Mouse (Mus musculus) stomach, postnatal 0 days (tissue): ENCODE results near the gene Gpr15. TPM values are rescaled to one million over a fixed set of nuclear protein-coding genes. Genes with fewer than 3 reads are reported as not detected.

Experiments used
- ATAC-seq: fragments of 200-750 bp; cut with Nextera tagmentation; 2 replicates; pipeline ENCODE4 v1.8.0; 2017; ENCODE audit not compliant: low FRiP score, low TSS enrichment
- DNase-seq: peaks from one replicate; pipeline ENCODE4 v3.0.0-alpha.2; 2016; ENCODE audit warnings: low spot score
- H3K27ac ChIP-seq: fragments of 300-500 bp; sonication (generic); replicated peaks from 2 replicates; pipeline ENCODE4 v1.5.1; 2014; ENCODE audit warnings: mild to moderate bottlenecking, control low read depth
- H3K27me3 ChIP-seq: fragments of 300-500 bp; sonication (generic); 2 replicates; pipeline ENCODE4 v1.6.1; 2014; ENCODE audit warnings: low read length; ENCODE audit not compliant: control insufficient read depth, insufficient read depth
- H3K36me3 ChIP-seq: fragments of 300-500 bp; sonication (generic); 2 replicates; pipeline ENCODE4 v1.6.1; 2014; ENCODE audit warnings: low read length, mixed read lengths; ENCODE audit not compliant: control insufficient read depth, insufficient read depth
- H3K4me1 ChIP-seq: fragments of 300-500 bp; sonication (generic); replicated peaks from 2 replicates; pipeline ENCODE4 v1.6.1; 2014; ENCODE audit warnings: antibody characterized with exemption; ENCODE audit not compliant: control insufficient read depth, insufficient read depth
- H3K4me2 ChIP-seq: fragments of 300-500 bp; sonication (generic); replicated peaks from 2 replicates; pipeline ENCODE4 v1.6.1; 2014; ENCODE audit warnings: low read depth, mild to moderate bottlenecking, control low read depth, moderate library complexity
- H3K4me3 ChIP-seq: fragments of 300-500 bp; sonication (generic); 2 replicates; pipeline ENCODE4 v1.5.1; 2014; ENCODE audit warnings: low read depth, low read length, control low read depth
- H3K9ac ChIP-seq: fragments of 300-500 bp; sonication (generic); 2 replicates; pipeline ENCODE4 v1.6.1; 2014; ENCODE audit warnings: mild to moderate bottlenecking, low read length, control low read depth, mixed read lengths
- H3K9me3 ChIP-seq: fragments of 300-500 bp; sonication (generic); 2 replicates; pipeline ENCODE4 v1.6.1; 2016; ENCODE audit warnings: low read length; ENCODE audit not compliant: control insufficient read depth
- CTCF ChIP-seq: IDR thresholded peaks from 2 replicates; pipeline ENCODE4 v1.5.1; 2016; ENCODE audit warnings: antibody characterized with exemption, low read depth, mild to moderate bottlenecking, moderate library complexity
- EP300 ChIP-seq: optimal IDR thresholded peaks from 2 replicates; pipeline ENCODE3; 2016; ENCODE audit warnings: antibody characterized with exemption
- WGBS: fragments of 180-500 bp; shearing (Covaris S2); extraction: QIAGEN DNeasy Blood & Tissue Kit; methylation state at CpG from one replicate; pipeline ENCODE4 v1.1.7; 2014; 5-methylcytosine and 5-hydroxymethylcytosine counted together
- polyA plus RNA-seq: library from polyadenylated mRNA; unstranded; fragments of >200 nt; fragmentation: Nextera tagmentation; extraction: Ambion mirVana; gene quantifications from 2 replicates; pipeline ENCODE4 v1.2.1, GENCODE M21; 2015

Gpr15 gene
- polyA plus RNA-seq, 1 experiment from 2014 or later = not detected

DNA sequence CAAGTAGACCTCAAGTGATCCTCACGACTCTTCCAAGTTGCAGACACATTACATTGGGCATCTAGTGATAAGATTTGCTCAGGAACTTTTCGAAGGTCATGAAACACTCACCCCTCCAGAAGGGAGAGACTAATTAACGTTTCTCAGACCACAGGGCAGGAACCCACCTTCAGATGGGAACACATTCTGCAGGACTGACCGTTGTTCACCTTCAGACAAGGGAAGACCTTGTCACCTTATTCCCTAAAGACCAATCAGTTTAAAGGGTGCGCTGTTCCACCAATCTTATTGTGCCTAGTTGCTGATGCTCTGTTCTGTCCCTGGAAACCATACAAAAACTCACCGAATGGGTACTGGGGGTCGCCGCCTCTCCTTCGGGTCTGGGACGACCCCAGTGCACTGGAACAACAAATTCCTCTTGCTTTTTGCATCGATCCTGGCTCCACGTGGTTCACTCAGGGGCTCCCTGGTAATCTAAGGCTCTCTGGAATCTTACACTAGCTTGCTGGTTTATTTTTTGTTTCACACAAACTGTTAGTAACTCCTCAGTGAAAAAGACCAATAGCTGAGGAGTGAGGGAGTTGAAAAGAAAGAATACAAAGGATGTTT, 17.9 kb downstream of the Gpr15 start:
- H3K4me1 ChIP-seq = no peaks in the 10 kb centered on the region
- H3K36me3 ChIP-seq = no peaks in the 10 kb centered on the region
- H3K4me2 ChIP-seq = no peak overlapping the region
- H3K9me3 ChIP-seq = no peaks in the 10 kb centered on the region
- 86% methylated on average over 12 of the region's 12 CpGs for WGBS
- TF ChIP-seq CTCF = no peak
- no peak for TF ChIP-seq EP300
- no peak for DNase-seq
- H3K4me3 ChIP-seq = no peak overlapping the region
- H3K27me3 ChIP-seq = no peaks in the 10 kb centered on the region
- no peak for ATAC-seq
- H3K9ac ChIP-seq = no peak overlapping the region
- no peak overlapping the region for H3K27ac ChIP-seq

DNA sequence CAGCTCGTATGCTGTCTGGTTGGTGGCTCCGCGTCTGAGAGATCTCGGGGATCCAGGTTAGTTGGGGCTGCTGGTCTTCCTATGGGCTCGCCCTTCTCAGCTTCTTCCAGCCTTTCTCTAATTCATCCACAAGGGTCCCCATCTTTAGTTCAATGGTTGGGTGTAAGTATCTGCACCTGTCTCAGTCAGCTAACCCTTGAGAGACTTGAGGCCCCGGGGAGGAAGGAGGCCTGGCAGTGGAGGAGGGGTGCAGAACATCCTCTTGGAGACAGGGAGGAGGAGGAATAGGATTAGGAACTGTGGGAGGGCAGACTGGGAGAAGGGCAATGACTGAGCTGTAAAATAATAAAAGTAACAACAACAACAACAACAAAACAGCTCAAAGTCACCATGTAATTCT, 18.7 kb downstream of the Gpr15 start:
- no peak overlapping the region for H3K4me3 ChIP-seq
- no peaks in the 10 kb centered on the region for H3K4me1 ChIP-seq
- ATAC-seq (no peak), DNase-seq (no peak)
- TF ChIP-seq EP300 (no peak), CTCF (no peak)
- no peaks in the 10 kb centered on the region for H3K36me3 ChIP-seq
- no peak overlapping the region for H3K9ac ChIP-seq
- WGBS = 77% methylated on average over 6 of the region's 6 CpGs
- H3K9me3 ChIP-seq = no peaks in the 10 kb centered on the region
- no peak overlapping the region for H3K4me2 ChIP-seq
- H3K27ac ChIP-seq = no peak overlapping the region
- H3K27me3 ChIP-seq = no peaks in the 10 kb centered on the region

DNA sequence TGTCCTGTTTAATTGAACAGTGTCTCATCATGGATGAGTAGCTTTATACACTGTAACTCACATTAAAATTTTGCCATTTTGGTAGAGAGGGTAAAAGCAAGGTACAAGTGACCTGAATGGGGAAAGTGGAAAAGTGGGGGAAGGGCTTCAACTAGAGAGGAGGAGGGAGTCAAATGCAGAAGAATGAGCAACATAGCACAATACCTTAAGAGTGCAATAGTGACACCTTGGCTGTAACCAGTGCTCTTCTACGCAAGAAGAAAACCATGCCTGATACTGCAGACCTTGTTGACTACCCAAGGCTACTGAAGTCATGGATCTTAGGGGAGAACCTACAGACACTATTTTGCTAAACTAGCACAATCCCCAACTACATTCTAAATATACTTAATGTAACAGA, 21.6 kb downstream of the Gpr15 start:
- Histone ChIP-seq H3K4me2 (no peak overlapping the region), H3K27ac (no peak overlapping the region), H3K9me3 (no peaks in the 10 kb centered on the region), H3K4me3 (no peak overlapping the region), H3K36me3 (no peaks in the 10 kb centered on the region), H3K4me1 (no peaks in the 10 kb centered on the region), H3K27me3 (no peaks in the 10 kb centered on the region), H3K9ac (no peak overlapping the region)
- no peak for TF ChIP-seq EP300
- TF ChIP-seq CTCF = no peak
- DNase-seq = no peak
- ATAC-seq = no peak
- WGBS = 95% methylated on average over 1 of the region's 1 CpGs

DNA sequence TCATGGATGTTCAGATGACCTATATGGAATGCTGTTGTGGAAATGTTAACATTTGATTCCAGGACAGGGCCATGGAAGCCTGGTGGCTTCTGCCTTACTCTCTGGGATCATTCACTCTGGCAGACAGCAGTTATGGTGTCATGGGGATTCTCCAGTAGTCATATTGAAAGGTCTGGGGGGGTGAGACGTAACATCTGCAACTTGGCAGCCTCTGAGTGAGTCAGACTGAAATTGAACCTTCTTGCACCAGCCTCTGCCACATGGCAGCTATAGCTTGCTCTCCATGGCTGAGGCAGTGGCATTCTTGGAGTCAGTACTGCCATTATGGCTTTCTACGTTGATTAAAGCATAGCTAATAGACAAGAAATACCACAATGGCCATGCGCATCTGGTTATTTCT, 22.1 kb downstream of the Gpr15 start:
- no peaks in the 10 kb centered on the region for H3K9me3 ChIP-seq
- H3K4me2 ChIP-seq = no peak overlapping the region
- no peak overlapping the region for H3K27ac ChIP-seq
- no peaks in the 10 kb centered on the region for H3K4me1 ChIP-seq
- no peak overlapping the region for H3K9ac ChIP-seq
- 86% methylated on average over 3 of the region's 3 CpGs for WGBS
- no peak for TF ChIP-seq EP300
- TF ChIP-seq CTCF = no peak
- DNase-seq (no peak), ATAC-seq (no peak)
- H3K27me3 ChIP-seq = no peaks in the 10 kb centered on the region
- H3K36me3 ChIP-seq = no peaks in the 10 kb centered on the region
- no peak overlapping the region for H3K4me3 ChIP-seq

DNA sequence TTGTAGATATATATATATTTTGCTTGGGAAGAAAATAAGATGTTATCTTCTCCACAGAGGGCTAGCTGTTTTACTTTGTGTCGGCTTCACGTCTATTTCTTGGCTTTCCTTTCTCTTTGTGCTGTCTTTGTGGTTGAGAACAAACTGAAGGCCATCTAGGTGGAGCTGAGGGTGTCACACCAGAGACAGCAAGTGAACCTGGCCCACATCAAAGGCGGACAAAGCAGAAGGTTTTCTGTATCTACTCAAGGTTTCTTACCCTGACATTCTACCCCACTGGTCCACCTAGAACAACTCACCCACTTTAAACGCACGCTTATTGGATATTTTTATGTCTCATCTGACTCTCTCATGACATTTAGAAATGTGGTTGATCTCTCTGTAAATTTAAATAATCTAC, 24.8 kb downstream of the Gpr15 start:
- Histone ChIP-seq H3K27me3 (no peaks in the 10 kb centered on the region), H3K36me3 (no peaks in the 10 kb centered on the region), H3K4me2 (no peak overlapping the region), H3K9me3 (no peaks in the 10 kb centered on the region), H3K9ac (no peak overlapping the region), H3K4me3 (no peak overlapping the region), H3K27ac (no peak overlapping the region), H3K4me1 (no peaks in the 10 kb centered on the region)
- no peak for DNase-seq
- ATAC-seq = no peak
- WGBS = 89% methylated on average over 5 of the region's 5 CpGs
- TF ChIP-seq CTCF (no peak), EP300 (no peak)

DNA sequence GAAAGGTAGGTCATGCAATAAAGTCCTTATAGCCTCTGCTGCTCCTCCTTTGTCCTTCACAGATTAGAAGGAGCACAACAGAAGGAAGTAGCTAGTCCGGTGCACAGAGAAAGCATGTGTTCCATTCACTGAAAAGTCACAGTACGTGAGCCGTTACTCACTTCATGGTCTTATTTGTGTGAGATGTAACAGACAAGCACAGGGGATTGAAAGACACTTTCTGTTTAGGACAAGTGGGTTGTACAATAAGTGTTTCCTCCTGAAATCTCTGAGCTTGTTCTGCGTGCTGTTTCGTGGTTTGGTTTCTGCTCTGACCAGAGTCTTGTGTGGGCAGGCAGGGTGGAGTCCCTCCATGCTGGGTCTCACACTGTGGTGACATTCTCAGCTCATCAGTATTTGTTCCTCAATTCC, 28.5 kb downstream of the Gpr15 start:
- DNase-seq (no peak), ATAC-seq (no peak)
- Histone ChIP-seq H3K4me1 (no peaks in the 10 kb centered on the region), H3K4me3 (no peak overlapping the region), H3K9me3 (no peaks in the 10 kb centered on the region), H3K27ac (no peak overlapping the region), H3K27me3 (no peaks in the 10 kb centered on the region), H3K36me3 (no peaks in the 10 kb centered on the region), H3K4me2 (no peak overlapping the region), H3K9ac (no peak overlapping the region)
- WGBS = 81% methylated on average over 5 of the region's 5 CpGs
- TF ChIP-seq EP300 (no peak), CTCF (no peak)
